Mouse (Mus musculus): ENCODE data around the gene Nbeal2. TPM values are rescaled to one million over a fixed set of nuclear protein-coding genes. Genes with fewer than 3 reads are reported as not detected.

Nbeal2 gene
- total RNA-seq, 1 experiment from 2014 or later, result 19.5 TPM

DNA sequence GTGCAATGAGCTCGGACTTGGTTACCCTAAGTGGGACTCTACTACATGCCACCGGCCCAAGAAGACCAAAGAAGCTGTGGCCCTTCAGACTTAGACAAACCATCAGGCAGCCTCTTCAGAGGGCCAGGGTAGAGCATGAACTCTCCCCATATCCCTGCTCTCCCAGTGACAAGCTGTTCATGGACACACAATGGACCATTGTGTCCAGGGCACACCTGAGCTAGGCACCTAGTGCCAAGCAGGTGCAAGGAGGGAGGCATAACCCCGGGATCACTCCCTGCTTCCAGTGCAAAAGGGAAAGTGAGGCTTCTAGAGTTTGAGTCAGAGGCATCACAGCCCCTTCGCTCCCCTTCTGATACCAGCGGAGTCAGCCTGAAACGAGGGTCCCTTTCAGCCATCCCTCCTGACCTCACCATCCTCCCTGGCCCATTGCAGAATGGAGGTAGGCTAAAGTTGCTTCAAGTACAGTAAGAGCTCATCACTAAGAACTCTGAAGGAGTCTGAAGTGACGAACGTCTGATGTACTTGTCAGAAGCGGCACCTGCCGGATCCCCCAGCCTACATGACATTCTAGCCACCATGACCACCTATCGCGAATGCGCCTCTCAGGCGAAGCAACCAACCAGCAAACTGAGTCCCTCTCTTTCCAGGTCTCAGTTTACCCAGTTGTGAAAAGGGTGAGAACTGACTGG is 852 bp downstream of the Nbeal2 start:
- ATAC-seq (replicated peaks; ENCODE audit: low read depth, poor library complexity, severe bottlenecking), result no peak

DNA sequence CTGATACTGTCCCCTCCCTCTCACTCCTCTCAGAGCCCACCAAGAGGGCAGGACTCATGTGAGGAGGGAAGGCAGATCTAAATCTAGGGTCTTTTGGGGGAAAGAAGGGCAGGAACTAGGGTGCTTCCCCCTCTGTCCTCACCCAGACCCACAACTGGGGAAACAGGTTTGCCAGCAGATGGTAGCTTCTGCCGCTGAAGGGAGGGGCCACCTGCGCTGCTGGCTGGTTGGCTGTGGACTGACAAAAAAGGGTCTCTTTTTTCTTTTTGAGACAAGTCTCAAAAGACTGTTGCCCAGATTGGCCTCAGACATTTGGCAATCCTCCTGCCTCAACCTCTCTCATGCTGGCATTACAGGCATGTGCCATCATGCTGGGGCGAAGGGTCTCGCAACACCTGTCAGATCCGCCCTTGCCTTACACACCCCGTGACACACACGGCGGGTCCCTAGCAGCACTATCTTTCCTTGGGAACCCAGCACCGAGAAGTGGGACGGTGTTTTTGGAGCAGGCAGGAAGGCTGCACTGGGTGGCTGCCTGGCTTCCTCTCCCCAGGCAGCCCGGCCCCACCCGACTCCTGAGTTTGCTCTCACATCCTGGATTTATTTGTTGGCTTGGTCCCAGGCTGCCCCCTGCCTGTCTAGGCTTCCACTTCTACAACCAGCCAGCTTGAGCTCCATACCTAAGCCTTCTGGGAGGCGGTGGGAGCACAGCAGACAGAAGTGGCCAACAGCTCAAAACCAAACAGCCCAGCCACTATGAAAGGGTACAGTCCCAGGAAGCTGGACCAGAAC is 1.8 kb downstream of the Nbeal2 start:
- 0 out of 2 replicates have a peak, but pooled peaks have one; percentile 2 for ATAC-seq (replicated peaks; ENCODE audit: low read depth, poor library complexity, severe bottlenecking)

DNA sequence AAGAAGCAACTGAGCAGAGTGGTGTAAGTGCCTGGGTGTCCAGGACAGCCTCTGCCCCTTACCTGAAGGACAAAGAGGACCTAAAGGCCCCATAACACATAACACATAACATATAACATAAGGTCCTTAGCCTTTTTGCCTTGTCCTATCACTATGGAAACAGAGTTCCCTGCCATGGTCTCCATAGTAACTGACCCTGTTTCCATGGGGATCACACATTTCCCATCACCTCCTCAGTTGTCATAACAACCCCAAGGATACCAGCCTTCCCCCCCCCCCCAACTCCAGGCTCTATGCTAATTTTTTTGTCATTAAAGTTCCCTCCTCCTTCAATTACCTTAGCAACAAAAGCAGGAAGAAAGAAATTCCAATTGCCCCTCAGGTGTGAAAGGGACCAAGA is 4.2 kb downstream of the Nbeal2 start:
- no peak for ATAC-seq (replicated peaks; ENCODE audit: low read depth, poor library complexity, severe bottlenecking)

- ATAC-seq (replicated peaks; ENCODE audit: low read depth, poor library complexity, severe bottlenecking), result peak; percentile 92
These were observed 8.7 kb downstream of the Nbeal2 start for GRCm38 (mm10) chr9:110645219-110645618.

DNA sequence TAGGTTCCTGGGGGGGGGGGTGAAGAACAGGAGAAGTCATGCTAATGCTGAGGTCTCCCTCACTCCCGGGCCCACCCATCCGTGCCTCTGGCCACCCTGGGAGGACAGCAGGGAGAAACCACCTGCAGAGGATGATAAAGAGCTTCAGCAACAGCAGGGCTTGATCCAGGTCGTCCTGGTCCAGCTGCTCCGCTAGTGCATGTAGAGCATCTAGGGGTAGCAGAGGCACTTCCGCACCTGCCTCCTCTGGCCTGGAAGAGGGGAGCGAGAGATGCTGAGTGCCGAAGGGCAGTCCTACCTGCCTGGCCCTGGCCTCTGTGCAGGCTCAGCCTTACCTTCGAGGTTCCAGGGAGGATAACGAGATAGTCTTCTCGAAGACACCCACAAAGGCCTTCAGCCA is 9.7 kb downstream of the Nbeal2 start:
- ATAC-seq (replicated peaks; ENCODE audit: low read depth, poor library complexity, severe bottlenecking), result no peak

GRCm38 (mm10) chr9:110643787-110644186 is 10.2 kb downstream of the Nbeal2 start:
- ATAC-seq (replicated peaks; ENCODE audit: low read depth, poor library complexity, severe bottlenecking), result no peak

DNA sequence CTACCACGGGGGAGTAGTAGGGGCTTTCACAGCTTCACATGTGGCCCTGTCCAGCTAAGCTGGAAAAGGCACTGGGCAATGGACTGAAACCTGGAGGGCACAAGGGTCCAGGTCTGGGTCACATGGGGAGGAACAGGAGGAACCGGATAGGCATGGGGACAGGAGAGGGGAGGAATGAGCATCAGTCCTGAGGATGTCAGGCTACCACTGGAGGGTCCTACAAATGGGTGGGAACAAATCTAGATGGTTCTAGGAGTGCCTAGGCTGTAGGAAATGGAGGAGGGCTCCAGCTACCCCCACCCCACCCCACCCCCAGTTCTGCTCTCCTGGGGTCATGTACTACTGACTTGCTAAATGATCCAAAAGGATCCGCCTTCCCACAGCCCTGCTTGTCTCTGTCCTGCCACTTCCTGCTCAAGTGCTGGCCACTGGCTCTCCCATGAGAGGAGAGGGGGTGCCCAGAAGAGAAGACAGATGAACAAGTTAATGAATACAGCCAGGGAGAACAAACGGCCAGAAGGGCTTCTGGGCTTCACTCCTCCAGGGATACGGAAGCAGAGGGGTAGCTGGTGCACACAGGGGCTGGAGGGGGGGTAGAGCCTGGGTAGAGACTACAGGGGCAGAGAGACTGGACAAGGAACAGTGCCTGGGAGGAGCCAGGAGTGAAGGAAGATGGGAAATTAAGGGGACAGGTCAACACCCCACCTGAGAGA is 11.0 kb downstream of the Nbeal2 start:
- no peak for ATAC-seq (replicated peaks; ENCODE audit: low read depth, poor library complexity, severe bottlenecking)

DNA sequence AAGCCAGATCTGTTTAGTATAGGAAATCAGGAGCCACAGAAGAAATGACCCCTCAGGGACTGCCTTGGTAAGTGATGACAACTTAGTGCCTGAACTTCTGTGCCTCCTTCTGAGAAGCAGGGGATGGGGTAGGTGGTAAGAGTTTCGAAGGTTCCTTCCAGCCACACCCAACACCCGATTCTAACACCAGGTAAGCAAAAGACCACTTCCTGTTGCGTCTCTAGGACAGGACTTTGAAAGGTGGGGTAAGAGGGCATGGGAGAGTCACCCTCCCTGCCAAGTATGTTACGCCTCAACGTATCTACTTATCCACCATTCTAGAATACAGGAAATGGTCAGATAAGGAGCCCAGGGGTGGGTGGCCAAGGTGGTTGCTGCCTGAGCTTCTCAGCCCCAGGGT is 13.0 kb downstream of the Nbeal2 start:
- ATAC-seq (replicated peaks; ENCODE audit: low read depth, poor library complexity, severe bottlenecking), result no peak

DNA sequence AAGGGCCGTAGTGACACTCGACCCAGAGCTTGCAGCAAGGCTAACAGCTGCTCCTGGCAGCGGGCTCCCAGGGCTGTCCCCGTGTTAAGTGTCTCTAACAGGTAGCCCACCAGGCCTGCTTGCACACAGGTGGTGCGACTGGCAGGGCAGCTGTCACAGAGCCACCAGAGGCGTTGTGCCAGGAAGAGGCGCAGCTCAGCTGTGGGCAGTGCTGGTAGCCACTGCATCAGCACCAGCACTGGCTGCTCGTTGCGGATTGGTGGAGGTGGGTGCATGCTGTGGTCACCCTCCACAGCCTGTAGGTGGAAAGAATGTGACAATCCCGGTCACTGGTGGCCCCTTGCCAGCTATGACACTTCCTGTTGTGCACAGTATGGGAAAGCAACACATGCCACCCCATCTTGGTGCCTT is 15.3 kb downstream of the Nbeal2 start:
- no peak for ATAC-seq (replicated peaks; ENCODE audit: low read depth, poor library complexity, severe bottlenecking)

- ATAC-seq (replicated peaks; ENCODE audit: low read depth, poor library complexity, severe bottlenecking), result peak; percentile 75
These were observed 18.7 kb downstream of the Nbeal2 start for GRCm38 (mm10) chr9:110635225-110635624.

- ATAC-seq (replicated peaks; ENCODE audit: low read depth, poor library complexity, severe bottlenecking), result no peak
These were observed 20.1 kb downstream of the Nbeal2 start for GRCm38 (mm10) chr9:110633882-110634281.

DNA sequence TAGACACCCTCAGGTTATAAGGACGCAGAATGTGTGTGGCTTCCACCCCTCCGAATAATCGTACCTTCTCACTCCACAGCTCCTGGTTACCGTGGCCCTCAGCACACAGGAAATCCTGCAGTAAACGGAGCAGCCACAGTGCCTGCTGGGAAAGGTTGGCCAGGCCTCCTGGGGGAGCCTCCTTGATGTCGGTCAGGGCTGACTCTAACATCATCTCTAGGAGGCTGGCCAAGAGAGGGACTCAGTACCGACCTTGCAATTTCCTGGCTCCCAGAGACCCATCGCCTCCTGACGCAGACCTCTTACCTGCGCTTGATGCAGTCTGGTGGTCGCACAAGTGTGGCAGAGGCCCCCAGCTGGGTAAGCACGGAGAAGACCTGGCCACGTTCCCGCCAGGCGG is 21.3 kb downstream of the Nbeal2 start:
- ATAC-seq (replicated peaks; ENCODE audit: low read depth, poor library complexity, severe bottlenecking), result no peak

DNA sequence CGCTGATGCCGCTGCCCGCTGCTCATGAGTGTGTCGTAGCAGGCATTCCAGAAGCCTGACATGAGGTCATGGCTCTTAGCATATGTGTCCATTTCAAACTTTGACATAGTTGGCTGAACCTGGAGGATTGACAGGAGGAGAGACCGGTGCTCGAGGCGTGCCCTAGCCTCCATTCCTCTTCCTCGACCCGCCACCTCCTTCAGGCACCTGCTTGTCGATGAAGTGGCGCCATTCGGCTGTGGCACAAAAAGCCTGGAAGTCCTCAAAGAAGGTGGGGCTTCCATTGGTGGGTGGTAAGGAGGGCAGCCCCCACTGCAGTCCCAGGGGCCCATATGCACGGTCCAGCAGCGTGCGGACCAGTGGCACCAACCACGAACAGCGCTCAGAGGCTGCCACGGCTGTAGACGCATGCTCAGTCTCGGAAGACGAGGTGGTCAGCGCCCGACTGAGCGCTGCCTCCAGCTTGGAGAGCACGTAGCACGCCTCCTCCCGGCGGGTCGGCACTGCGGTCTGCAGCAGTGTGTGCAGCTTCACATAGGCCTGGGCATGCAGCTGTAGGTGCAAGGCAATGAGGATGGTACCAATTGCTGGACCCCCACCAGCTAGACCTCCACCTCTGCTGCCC is 22.2 kb downstream of the Nbeal2 start:
- no peak for ATAC-seq (replicated peaks; ENCODE audit: low read depth, poor library complexity, severe bottlenecking)

DNA sequence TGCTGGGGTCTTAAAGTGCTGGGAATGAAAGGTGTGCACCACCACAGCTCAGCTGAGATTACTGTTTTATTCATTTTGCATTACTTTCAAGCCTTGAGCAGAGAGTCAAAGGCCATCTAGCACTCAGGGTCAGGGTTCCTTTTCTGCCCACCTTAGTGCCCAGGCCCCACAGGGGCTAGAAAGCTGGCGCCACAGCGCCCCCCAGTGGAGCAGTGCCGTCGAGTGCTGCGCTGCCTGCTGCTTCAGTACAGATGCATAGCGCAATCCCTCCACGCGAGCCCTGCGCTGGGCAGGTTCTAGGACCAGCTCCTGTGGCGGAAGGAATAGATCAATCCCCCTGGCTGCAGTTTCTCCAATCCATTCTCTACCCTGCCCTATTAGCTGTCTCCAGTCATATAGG is 22.8 kb downstream of the Nbeal2 start:
- ATAC-seq (replicated peaks; ENCODE audit: low read depth, poor library complexity, severe bottlenecking), result peak; percentile 43; the same call in 1 of the 2 replicates

DNA sequence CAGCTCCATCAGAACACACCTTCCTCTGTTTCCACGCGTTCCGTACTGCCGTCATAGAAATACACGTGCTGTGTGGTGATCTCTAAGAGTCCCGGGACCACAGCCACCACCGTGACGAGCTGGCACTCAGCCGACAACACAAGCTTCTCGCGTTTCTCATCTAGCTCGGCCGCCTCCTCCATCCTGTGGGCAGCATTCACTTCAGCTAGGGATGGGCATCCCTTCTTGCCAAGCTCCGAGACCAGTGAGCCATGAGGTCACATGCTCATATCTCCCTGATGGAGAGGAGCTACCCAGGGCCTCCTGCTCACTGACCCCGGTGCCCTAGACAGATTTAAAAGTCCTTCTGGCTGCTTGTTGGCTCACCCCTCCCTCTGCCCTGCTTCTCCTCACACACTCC is 23.8 kb downstream of the Nbeal2 start:
- no peak for ATAC-seq (replicated peaks; ENCODE audit: low read depth, poor library complexity, severe bottlenecking)

DNA sequence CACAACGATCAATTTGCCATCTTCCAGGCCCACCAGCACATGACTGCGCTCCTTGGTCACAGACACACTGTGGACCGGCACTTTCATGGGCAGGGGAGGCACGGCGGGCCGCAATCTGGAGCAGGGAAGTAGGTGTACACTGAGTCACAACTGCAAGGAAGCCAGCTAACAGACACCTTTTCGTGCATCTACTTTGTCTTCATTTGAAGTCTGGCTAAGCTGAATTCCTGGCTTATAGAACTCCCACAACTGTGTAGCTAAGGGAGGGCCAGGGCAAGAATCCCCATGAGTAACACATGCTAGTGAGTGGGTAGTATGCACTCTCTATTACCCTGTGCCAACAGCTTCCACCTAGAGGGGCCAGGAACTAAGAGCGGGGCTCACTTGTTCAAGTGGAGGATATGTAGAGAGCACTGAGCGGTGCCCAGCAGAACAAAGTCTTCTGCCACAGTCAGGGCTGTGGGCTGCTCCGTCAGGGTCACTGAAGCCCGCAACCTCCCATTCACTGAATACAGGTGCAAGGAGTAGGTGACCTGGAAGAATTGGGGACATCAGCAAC is 28.5 kb downstream of the Nbeal2 start:
- no peak for ATAC-seq (replicated peaks; ENCODE audit: low read depth, poor library complexity, severe bottlenecking)

- peak; percentile 84 for ATAC-seq (replicated peaks; ENCODE audit: low read depth, poor library complexity, severe bottlenecking)
These were observed 29.4 kb downstream of the Nbeal2 start, which contains the start of gene Nradd for GRCm38 (mm10) chr9:110624361-110625166. TSS of gene Nradd (minus strand) at chr9:110624452.

DNA sequence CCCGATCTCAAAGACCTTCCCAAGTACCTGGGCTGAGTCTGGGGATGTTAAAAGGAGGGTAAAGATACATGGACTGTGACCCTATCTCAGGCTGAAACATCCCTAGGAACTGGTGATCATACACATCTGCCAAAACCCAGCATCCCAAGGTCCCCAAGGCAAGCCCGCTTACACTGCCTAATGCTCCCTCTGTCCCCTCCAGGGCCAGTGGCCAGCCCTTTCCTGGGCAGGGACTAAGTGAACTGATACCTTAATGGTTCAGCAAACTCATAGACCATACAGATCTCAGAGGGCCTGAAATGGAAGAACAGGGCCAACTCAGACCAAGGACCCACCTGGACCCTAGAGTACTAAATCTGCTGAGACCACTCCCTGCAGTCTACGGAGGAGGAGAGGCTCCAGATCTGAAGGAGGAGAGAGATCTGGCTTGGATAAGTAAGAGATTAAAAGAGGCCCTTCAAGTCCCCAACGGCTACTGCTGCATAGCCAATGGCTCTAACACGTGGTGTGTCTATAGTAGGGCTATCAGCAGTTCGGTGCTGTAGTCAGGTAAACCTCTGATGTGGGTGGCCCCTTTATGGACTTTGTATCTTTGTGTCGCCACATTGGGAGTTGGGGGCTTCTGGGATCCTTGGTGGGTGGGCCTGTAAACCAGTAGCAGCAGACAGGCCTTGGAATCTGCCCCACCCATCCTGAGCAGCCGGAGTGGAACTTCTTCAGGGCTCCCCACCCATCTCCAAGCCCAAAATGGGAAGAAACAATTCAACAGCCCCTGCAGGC is 30.4 kb downstream of the Nbeal2 start:
- ATAC-seq (replicated peaks; ENCODE audit: low read depth, poor library complexity, severe bottlenecking), result no peak

All from common myeloid progenitor, adult 5-6 weeks (primary cell).